Mouse (Mus musculus) embryonic fibroblast, embryonic 13.5 days (primary cell): Measurements from ENCODE around the gene Serpina9.

ENCODE experiments used
- CTCF ChIP-seq: IDR thresholded peaks from 2 replicates; pipeline ENCODE4 v1.5.1; 2011; ENCODE audit warnings: mild to moderate bottlenecking, control low read depth, low read length, moderate library complexity, borderline replicate concordance; ENCODE audit not compliant: insufficient read depth
- POLR2A ChIP-seq: IDR thresholded peaks from 2 replicates; pipeline ENCODE4 v1.6.1; 2011; ENCODE audit warnings: low read depth, mild to moderate bottlenecking, control low read depth, low read length, moderate library complexity

GRCm38 (mm10) chr12:104057531-104057930 lies 44.0 kb upstream of the Serpina9 start:
- TF ChIP-seq CTCF (no peak), POLR2A (no peak)
